ENCODE assay signal across 9 mouse cellular contexts in the genomic region with DNA sequence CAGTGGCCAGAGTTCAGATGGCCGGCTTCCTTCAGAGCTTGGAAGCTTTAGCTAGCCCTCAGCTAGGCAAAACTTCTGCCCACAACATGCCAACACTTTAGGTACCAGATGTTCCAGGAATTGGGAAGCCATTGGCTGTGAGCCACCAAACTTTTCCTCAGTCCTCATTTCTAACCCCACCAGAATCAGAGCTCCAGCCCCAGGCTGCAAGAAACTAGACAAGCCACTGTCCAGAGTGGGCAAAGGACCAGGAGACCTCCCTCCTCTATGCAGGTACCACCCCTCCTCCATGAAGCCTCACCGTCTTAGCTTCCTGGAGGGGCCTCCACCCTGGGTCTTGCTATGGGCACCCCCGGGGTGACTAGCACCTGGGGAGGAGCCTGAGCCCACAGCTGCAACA. TPM values are rescaled to one million over a fixed set of nuclear protein-coding genes. Genes with fewer than 3 reads are reported as not detected.
DNase-seq lines count a peak whose midpoint lies in the region; ATAC-seq lines count a peak whose summit lies in the region.
"Had no signal": no experiment of that assay in that cellular context is flagged by ENCODE, and none has a peak within 500 bp of the region (broad histone marks: within the 10 kb centered on the region; RNA-seq: fewer than 3 reads in every experiment).

No protein-coding gene starts in this region.

- peaks cover 34% of the 10 kb centered on the region for H3K36me3 ChIP-seq in embryonic facial prominence, embryonic 10.5 days (replicated peaks)
- H3K36me3 ChIP-seq in hindbrain, embryonic 14.5 days (replicated peaks; ENCODE audit: control insufficient read depth, insufficient read depth), result peaks cover 36% of the 10 kb centered on the region
- H3K36me3 ChIP-seq in neural tube, embryonic 12.5 days, result peaks cover 31% of the 10 kb centered on the region

- H3K9me3 ChIP-seq in embryonic facial prominence, embryonic 10.5 days, result no peaks in the 10 kb centered on the region
- no peaks in the 10 kb centered on the region for H3K9me3 ChIP-seq in hindbrain, embryonic 14.5 days (ENCODE audit: control insufficient read depth, low read length)
- H3K9me3 ChIP-seq in neural tube, embryonic 12.5 days, result no peaks in the 10 kb centered on the region

- peak overlapping the region; percentile 93 for H3K4me2 ChIP-seq in hindbrain, embryonic 14.5 days (replicated peaks)
- H3K4me2 ChIP-seq in neural tube, embryonic 12.5 days (replicated peaks), result peak overlapping the region; percentile 93

- no peak overlapping the region for H3K27ac ChIP-seq in embryonic facial prominence, embryonic 10.5 days (replicated peaks)
- no peak overlapping the region for H3K27ac ChIP-seq in hindbrain, embryonic 14.5 days
- no peak overlapping the region for H3K27ac ChIP-seq in neural tube, embryonic 12.5 days

- peak; percentile 30 to 46 for DNase-seq in layer of hippocampus, postnatal 10 days (ENCODE audit: low spot score in 2 of 2)
- no peak for DNase-seq in layer of hippocampus, postnatal 36 days
- DNase-seq in embryonic facial prominence, embryonic 10.5 days (ENCODE audit: low spot score), result no peak
- DNase-seq in hindbrain, embryonic 14.5 days (ENCODE audit: low spot score), result no peak
- no peak for DNase-seq in thymus, postnatal 14 days
- no peak for DNase-seq in kidney, postnatal 36 days
- no peak for DNase-seq in adrenal gland, postnatal 10 days

- H3K27me3 ChIP-seq in embryonic facial prominence, embryonic 10.5 days (replicated peaks; ENCODE audit: low read depth, poor library complexity, severe bottlenecking), result peaks cover 92% of the 10 kb centered on the region
- peaks cover 40% of the 10 kb centered on the region for H3K27me3 ChIP-seq in hindbrain, embryonic 14.5 days (ENCODE audit: control insufficient read depth, insufficient read depth, low read length)
- peaks cover 54% of the 10 kb centered on the region for H3K27me3 ChIP-seq in neural tube, embryonic 12.5 days (replicated peaks)

- H3K4me3 ChIP-seq in embryonic facial prominence, embryonic 10.5 days, result peak overlapping the region; percentile 66; the same call in 1 of the 2 replicates
- H3K4me3 ChIP-seq in hindbrain, embryonic 14.5 days (replicated peaks; ENCODE audit: low read length), result peak overlapping the region; percentile 95
- no peak overlapping the region; the same call in 1 of the 2 replicates for H3K4me3 ChIP-seq in neural tube, embryonic 12.5 days

- H3K4me1 ChIP-seq in embryonic facial prominence, embryonic 10.5 days, result peaks cover 38% of the 10 kb centered on the region
- H3K4me1 ChIP-seq in hindbrain, embryonic 14.5 days (replicated peaks; ENCODE audit: control insufficient read depth, insufficient read depth, low read length), result peaks cover 43% of the 10 kb centered on the region
- peaks cover 38% of the 10 kb centered on the region for H3K4me1 ChIP-seq in neural tube, embryonic 12.5 days

- peak overlapping the region; percentile 99 for H3K9ac ChIP-seq in hindbrain, embryonic 14.5 days
- 0 out of 2 replicates have a peak overlapping the region, but pooled peaks have one; percentile 13 for H3K9ac ChIP-seq in neural tube, embryonic 12.5 days

- ATAC-seq in hindbrain, embryonic 14.5 days (ENCODE audit: low FRiP score), result no peak
- ATAC-seq in neural tube, embryonic 12.5 days (ENCODE audit: low FRiP score, low read depth), result no peak

- 29% methylated on average over 3 of the region's 3 CpGs for WGBS in embryonic facial prominence, embryonic 10.5 days
- WGBS in hindbrain, embryonic 14.5 days, result 44% methylated on average over 3 of the region's 3 CpGs
- 50% methylated on average over 3 of the region's 3 CpGs for WGBS in neural tube, embryonic 12.5 days

RNA-seq across cellular contexts. Expression of gene Gm49601, which starts 0.9 kb away (rescaled TPM):
- 10 to 100 TPM; 84.8 to 98.2 TPM for total RNA-seq in layer of hippocampus, postnatal 10 days (2021)
- total RNA-seq in layer of hippocampus, postnatal 36 days (2021), result 100 to 1,000 TPM; 172 to 185 TPM
- polyA plus RNA-seq in embryonic facial prominence, embryonic 10.5 days (2016; fragmentation: Nextera tagmentation; extraction: Ambion mirVana), result 3.2 and 3.6 TPM in 2 replicates
- 6.9 and 10.1 TPM in 2 replicates for polyA plus RNA-seq in hindbrain, embryonic 14.5 days (2014; fragmentation: Nextera tagmentation; extraction: Ambion mirVana)
- polyA plus RNA-seq in neural tube, embryonic 12.5 days (2016; fragmentation: Nextera tagmentation; extraction: Ambion mirVana), result 11.8 and 12.1 TPM in 2 replicates
- total RNA-seq in adrenal gland, postnatal 10 days (2021), result 1 to 10 TPM; 2.5 to 4.8 TPM

RNA-seq across cellular contexts. Expression of gene Sept5, which starts 2.6 kb away (rescaled TPM):
- 100 to 1,000 TPM; 543 to 588 TPM for total RNA-seq in layer of hippocampus, postnatal 10 days (2021)
- 100 to 1,000 TPM; 548 to 589 TPM for total RNA-seq in layer of hippocampus, postnatal 36 days (2021)
- 30.2 and 32.2 TPM in 2 replicates for polyA plus RNA-seq in embryonic facial prominence, embryonic 10.5 days (2016; fragmentation: Nextera tagmentation; extraction: Ambion mirVana)
- 192 and 218 TPM in 2 replicates for polyA plus RNA-seq in hindbrain, embryonic 14.5 days (2014; fragmentation: Nextera tagmentation; extraction: Ambion mirVana)
- polyA plus RNA-seq in neural tube, embryonic 12.5 days (2016; fragmentation: Nextera tagmentation; extraction: Ambion mirVana), result 117 and 125 TPM in 2 replicates
- total RNA-seq in adrenal gland, postnatal 10 days (2021), result 10 to 100 TPM; 14.2 to 24.3 TPM

RNA-seq across cellular contexts. Expression of gene Gp1bb, which starts 5.0 kb away (rescaled TPM):
- total RNA-seq in layer of hippocampus, postnatal 10 days (2021), result 1 to 10 TPM; 4.9 to 5.4 TPM
- total RNA-seq in layer of hippocampus, postnatal 36 days (2021), result 1 to 10 TPM in 1 of 2 experiments, under 1 TPM in 1; 0.85 to 1.2 TPM
- 2.6 and 3.5 TPM in 2 replicates for polyA plus RNA-seq in embryonic facial prominence, embryonic 10.5 days (2016; fragmentation: Nextera tagmentation; extraction: Ambion mirVana)
- 13.7 and 16.7 TPM in 2 replicates for polyA plus RNA-seq in hindbrain, embryonic 14.5 days (2014; fragmentation: Nextera tagmentation; extraction: Ambion mirVana)
- polyA plus RNA-seq in neural tube, embryonic 12.5 days (2016; fragmentation: Nextera tagmentation; extraction: Ambion mirVana), result 12.0 and 12.7 TPM in 2 replicates
- 1 to 10 TPM; 1.1 to 1.4 TPM for total RNA-seq in adrenal gland, postnatal 10 days (2021)
- total RNA-seq: gastrocnemius, postnatal 36 days had no signal

RNA-seq across cellular contexts. Expression of gene Tbx1, which starts 36.7 kb away (rescaled TPM):
- total RNA-seq in layer of hippocampus, postnatal 10 days (2021), result 1 to 10 TPM; 1.9 to 2.7 TPM
- 1 to 10 TPM; 1.3 to 1.5 TPM for total RNA-seq in layer of hippocampus, postnatal 36 days (2021)
- polyA plus RNA-seq in embryonic facial prominence, embryonic 10.5 days (2016; fragmentation: Nextera tagmentation; extraction: Ambion mirVana), result 8.1 and 9.5 TPM in 2 replicates
- polyA plus RNA-seq in hindbrain, embryonic 14.5 days (2014; fragmentation: Nextera tagmentation; extraction: Ambion mirVana), result 0.94 and 1.2 TPM in 2 replicates
- polyA plus RNA-seq in neural tube, embryonic 12.5 days (2016; fragmentation: Nextera tagmentation; extraction: Ambion mirVana), result 5.5 and 7.2 TPM in 2 replicates
- 1 to 10 TPM; 1.2 to 9.1 TPM for total RNA-seq in adrenal gland, postnatal 10 days (2021)

Comparison
In these comparisons a context has a peak if more than half of its experiments do, and no peak if none do; other contexts are left out.
1. DNase-seq: peak in layer of hippocampus, postnatal 10 days (2 of 2); none in layer of hippocampus, postnatal 36 days (0 of 2), embryonic facial prominence, embryonic 10.5 days (single experiment), hindbrain, embryonic 14.5 days (single experiment), thymus, postnatal 14 days (single experiment), kidney, postnatal 36 days (0 of 2) and adrenal gland, postnatal 10 days (single experiment).
2. RNA of gene Gm49601, which starts 0.9 kb away (total RNA-seq): 172 to 185 TPM in layer of hippocampus, postnatal 36 days and 84.8 to 98.2 TPM in layer of hippocampus, postnatal 10 days; 2.5 to 4.8 TPM in adrenal gland, postnatal 10 days; every median in the first group is over 10 times any median in the second.
3. RNA of gene Sept5, which starts 2.6 kb away (total RNA-seq): 548 to 589 TPM in layer of hippocampus, postnatal 36 days and 543 to 588 TPM in layer of hippocampus, postnatal 10 days; 14.2 to 24.3 TPM in adrenal gland, postnatal 10 days; every median in the first group is over 10 times any median in the second.